ENCODE assay signal across 8 mouse cellular contexts in genomic region chr7:45340066-45340442, GRCm38 (mm10). TPM values are rescaled to one million over a fixed set of nuclear protein-coding genes. Genes with fewer than 3 reads are reported as not detected.
DNase-seq lines count a peak whose midpoint lies in the region; ATAC-seq and TF ChIP-seq lines count a peak whose summit lies in the region.

No protein-coding gene starts in this region.

- peak overlapping the region; percentile 3 for H3ac ChIP-seq in myocyte (ENCODE audit: control insufficient read depth, insufficient read length)

- no peak for ATAC-seq in kidney, embryonic 16.5 days (ENCODE audit: low FRiP score, low TSS enrichment)
- ATAC-seq in embryonic facial prominence, embryonic 13.5 days (ENCODE audit: insufficient number of reproducible peaks, insufficient read depth, low FRiP score, low TSS enrichment, low read depth): no peak
- ATAC-seq in intestine, embryonic 15.5 days: no peak
- no peak for ATAC-seq in inflammation-experienced regulatory T-cells, adult 6 months

- WGBS in kidney, embryonic 16.5 days: under 1% methylated on average over 11 of the region's 11 CpGs
- 3% methylated on average over 11 of the region's 11 CpGs for WGBS in embryonic facial prominence, embryonic 13.5 days
- WGBS in intestine, embryonic 15.5 days: 2% methylated on average over 11 of the region's 11 CpGs

- peak overlapping the region; percentile 90 for H3K4me2 ChIP-seq in kidney, embryonic 16.5 days (replicated peaks; ENCODE audit: low read depth, low read length)
- peak overlapping the region; percentile 88 for H3K4me2 ChIP-seq in embryonic facial prominence, embryonic 13.5 days
- peak overlapping the region; percentile 92 for H3K4me2 ChIP-seq in intestine, embryonic 15.5 days (replicated peaks)
- H3K4me2 ChIP-seq in myocyte (ENCODE audit: low read depth): peak overlapping the region; percentile 100

- H3K9ac ChIP-seq in kidney, embryonic 16.5 days (replicated peaks; ENCODE audit: low read length): peak overlapping the region; percentile 79
- H3K9ac ChIP-seq in embryonic facial prominence, embryonic 13.5 days: peak overlapping the region; percentile 73
- peak overlapping the region; percentile 60; the same call in 1 of the 2 replicates for H3K9ac ChIP-seq in intestine, embryonic 15.5 days

- peaks cover 41% of the 10 kb centered on the region for H3K4me1 ChIP-seq in kidney, embryonic 16.5 days (ENCODE audit: insufficient read depth, low read length)
- H3K4me1 ChIP-seq in embryonic facial prominence, embryonic 13.5 days: peaks cover 46% of the 10 kb centered on the region
- peaks cover 40% of the 10 kb centered on the region for H3K4me1 ChIP-seq in intestine, embryonic 15.5 days (replicated peaks)

- peak overlapping the region; percentile 71 for H3K27ac ChIP-seq in kidney, embryonic 16.5 days (ENCODE audit: low read length)
- peak overlapping the region; percentile 40 for H3K27ac ChIP-seq in embryonic facial prominence, embryonic 13.5 days
- H3K27ac ChIP-seq in intestine, embryonic 15.5 days: peak overlapping the region; percentile 38; the same call in 1 of the 2 replicates

- TF ChIP-seq POLR2A in myocyte (IDR thresholded peaks at IDR 0.05; ENCODE audit: insufficient read length, low read depth): no peak

- no peaks in the 10 kb centered on the region for H3K36me3 ChIP-seq in kidney, embryonic 16.5 days (ENCODE audit: insufficient read depth, low read length)
- H3K36me3 ChIP-seq in embryonic facial prominence, embryonic 13.5 days: no peaks in the 10 kb centered on the region
- no peaks in the 10 kb centered on the region for H3K36me3 ChIP-seq in intestine, embryonic 15.5 days
- H3K36me3 ChIP-seq in myocyte (ENCODE audit: control insufficient read depth, insufficient read depth): no peaks in the 10 kb centered on the region

- H3K4me3 ChIP-seq in kidney, embryonic 16.5 days (ENCODE audit: low read length): peak overlapping the region; percentile 62
- peak overlapping the region; percentile 58 for H3K4me3 ChIP-seq in embryonic facial prominence, embryonic 13.5 days
- peak overlapping the region; percentile 56 for H3K4me3 ChIP-seq in intestine, embryonic 15.5 days (replicated peaks)
- H3K4me3 ChIP-seq in myocyte: peak overlapping the region; percentile 36

- H3K79me2 ChIP-seq in myocyte (ENCODE audit: control insufficient read depth, insufficient read depth): no peaks in the 10 kb centered on the region

- H3K9me3 ChIP-seq in kidney, embryonic 16.5 days (ENCODE audit: low read length): no peaks in the 10 kb centered on the region
- no peaks in the 10 kb centered on the region for H3K9me3 ChIP-seq in embryonic facial prominence, embryonic 13.5 days
- H3K9me3 ChIP-seq in intestine, embryonic 15.5 days: no peaks in the 10 kb centered on the region

- DNase-seq in kidney, postnatal 36 days: no peak
- DNase-seq in thymus, postnatal 14 days: no peak
- DNase-seq in frontal cortex, postnatal 10 days (ENCODE audit: low spot score in 2 of 2): no peak

- H3K27me3 ChIP-seq in kidney, embryonic 16.5 days (ENCODE audit: insufficient read depth, low read length): no peaks in the 10 kb centered on the region
- peaks cover 8% of the 10 kb centered on the region; the same call in 1 of the 2 replicates for H3K27me3 ChIP-seq in embryonic facial prominence, embryonic 13.5 days
- 0 out of 2 replicates have a peak, but pooled peaks cover 3% of the 10 kb centered on the region for H3K27me3 ChIP-seq in intestine, embryonic 15.5 days (replicated peaks)
- H3K27me3 ChIP-seq in myocyte (ENCODE audit: control insufficient read depth, insufficient read depth, insufficient read length): no peaks in the 10 kb centered on the region

TF ChIP-seq in myocyte, 11 proteins besides CTCF, POLR2A, EP300 and RAD21:
- TF ChIP-seq TCF3 (IDR thresholded peaks at IDR 0.05; ENCODE audit: insufficient read length, low read depth) (no peak), SRF (IDR thresholded peaks at IDR 0.05; ENCODE audit: control insufficient read depth, insufficient read length, low read depth) (no peak), MYOD1 (IDR thresholded peaks at IDR 0.05; ENCODE audit: control insufficient read depth in 1 of 3, insufficient read length in 2 of 3, low read depth in 2 of 3) (no peak), MYOG (IDR thresholded peaks at IDR 0.05; ENCODE audit: control insufficient read depth in 1 of 3, insufficient read depth in 1 of 3, insufficient read length in 2 of 3, low read depth in 2 of 3) (no peak)

RNA-seq across cellular contexts. Expression of gene Hrc, which starts 5.0 kb away (rescaled TPM):
- 1.7 and 1.8 TPM in 2 replicates for polyA plus RNA-seq in kidney, embryonic 16.5 days (2015; fragmentation: Nextera tagmentation; extraction: Ambion mirVana)
- polyA plus RNA-seq in embryonic facial prominence, embryonic 13.5 days (2015; fragmentation: Nextera tagmentation; extraction: Ambion mirVana): 2.2 and 2.9 TPM in 2 replicates
- polyA plus RNA-seq in intestine, embryonic 15.5 days (2015; fragmentation: Nextera tagmentation; extraction: Ambion mirVana): 0.97 and 1.2 TPM in 2 replicates
- polyA plus RNA-seq in myocyte (2012; fragmentation: generic; extraction: Trizol): 173 TPM
- polyA plus RNA-seq in inflammation-experienced regulatory T-cells, adult 6 months (2017; shearing (Covaris generic)): not detected

RNA-seq across cellular contexts. Expression of gene Trpm4, which starts 6.5 kb away (rescaled TPM):
- 22.3 and 23.6 TPM in 2 replicates for polyA plus RNA-seq in kidney, embryonic 16.5 days (2015; fragmentation: Nextera tagmentation; extraction: Ambion mirVana)
- polyA plus RNA-seq in embryonic facial prominence, embryonic 13.5 days (2015; fragmentation: Nextera tagmentation; extraction: Ambion mirVana): 17.8 and 23.8 TPM in 2 replicates
- 20.4 and 29.1 TPM in 2 replicates for polyA plus RNA-seq in intestine, embryonic 15.5 days (2015; fragmentation: Nextera tagmentation; extraction: Ambion mirVana)
- polyA plus RNA-seq in myocyte (2012; fragmentation: generic; extraction: Trizol): 27.3 TPM
- polyA plus RNA-seq in inflammation-experienced regulatory T-cells, adult 6 months (2017; shearing (Covaris generic)): 10 to 100 TPM; 17.2 to 21.7 (median 19.3) TPM

RNA-seq across cellular contexts. Expression of gene Ppfia3, which starts 26.8 kb away (rescaled TPM):
- polyA plus RNA-seq in kidney, embryonic 16.5 days (2015; fragmentation: Nextera tagmentation; extraction: Ambion mirVana): 5.1 and 6.3 TPM in 2 replicates
- polyA plus RNA-seq in embryonic facial prominence, embryonic 13.5 days (2015; fragmentation: Nextera tagmentation; extraction: Ambion mirVana): 6.6 and 8.2 TPM in 2 replicates
- polyA plus RNA-seq in intestine, embryonic 15.5 days (2015; fragmentation: Nextera tagmentation; extraction: Ambion mirVana): 5.6 and 6.9 TPM in 2 replicates
- polyA plus RNA-seq in myocyte (2012; fragmentation: generic; extraction: Trizol): 6.6 TPM
- polyA plus RNA-seq in inflammation-experienced regulatory T-cells, adult 6 months (2017; shearing (Covaris generic)): under 1 TPM in 2 of 3 experiments, not detected in 1; 0.19 to 0.60 TPM

RNA-seq across cellular contexts. Expression of gene Lin7b, which starts 30.3 kb away (rescaled TPM):
- polyA plus RNA-seq in kidney, embryonic 16.5 days (2015; fragmentation: Nextera tagmentation; extraction: Ambion mirVana): 1.7 and 1.9 TPM in 2 replicates
- polyA plus RNA-seq in embryonic facial prominence, embryonic 13.5 days (2015; fragmentation: Nextera tagmentation; extraction: Ambion mirVana): 1.6 and 2.7 TPM in 2 replicates
- polyA plus RNA-seq in intestine, embryonic 15.5 days (2015; fragmentation: Nextera tagmentation; extraction: Ambion mirVana): 1.9 and 2.4 TPM in 2 replicates
- 2.4 TPM for polyA plus RNA-seq in myocyte (2012; fragmentation: generic; extraction: Trizol)
- not detected for polyA plus RNA-seq in inflammation-experienced regulatory T-cells, adult 6 months (2017; shearing (Covaris generic))

RNA-seq across cellular contexts. Expression of gene Snrnp70, which starts 55.5 kb away (rescaled TPM):
- polyA plus RNA-seq in kidney, embryonic 16.5 days (2015; fragmentation: Nextera tagmentation; extraction: Ambion mirVana): 211 and 227 TPM in 2 replicates
- 285 and 299 TPM in 2 replicates for polyA plus RNA-seq in embryonic facial prominence, embryonic 13.5 days (2015; fragmentation: Nextera tagmentation; extraction: Ambion mirVana)
- polyA plus RNA-seq in intestine, embryonic 15.5 days (2015; fragmentation: Nextera tagmentation; extraction: Ambion mirVana): 195 and 200 TPM in 2 replicates
- 189 TPM for polyA plus RNA-seq in myocyte (2012; fragmentation: generic; extraction: Trizol)
- 100 to 1,000 TPM in 1 of 3 experiments, 10 to 100 TPM in 2; 72.4 to 131 (median 77.7) TPM for polyA plus RNA-seq in inflammation-experienced regulatory T-cells, adult 6 months (2017; shearing (Covaris generic))

Comparison
In these comparisons a context has a peak if more than half of its experiments do, and no peak if none do; other contexts are left out.
1. RNA of gene Hrc, which starts 5.0 kb away (polyA plus RNA-seq): 173 TPM in myocyte (single experiment); 2.2 to 2.9 TPM in embryonic facial prominence, embryonic 13.5 days, 1.7 to 1.8 TPM in kidney, embryonic 16.5 days, 0.97 to 1.2 TPM in intestine, embryonic 15.5 days and not detected in inflammation-experienced regulatory T-cells, adult 6 months; every median in the first group is over 10 times any median in the second.
2. Peak in every context shown above with its lines, with median percentiles within 50 percentile points of each other: H3K27ac ChIP-seq, H3K4me2 ChIP-seq, H3K4me3 ChIP-seq and H3K9ac ChIP-seq.